ENCODE assay signal across 7 mouse cellular contexts in the genomic region with DNA sequence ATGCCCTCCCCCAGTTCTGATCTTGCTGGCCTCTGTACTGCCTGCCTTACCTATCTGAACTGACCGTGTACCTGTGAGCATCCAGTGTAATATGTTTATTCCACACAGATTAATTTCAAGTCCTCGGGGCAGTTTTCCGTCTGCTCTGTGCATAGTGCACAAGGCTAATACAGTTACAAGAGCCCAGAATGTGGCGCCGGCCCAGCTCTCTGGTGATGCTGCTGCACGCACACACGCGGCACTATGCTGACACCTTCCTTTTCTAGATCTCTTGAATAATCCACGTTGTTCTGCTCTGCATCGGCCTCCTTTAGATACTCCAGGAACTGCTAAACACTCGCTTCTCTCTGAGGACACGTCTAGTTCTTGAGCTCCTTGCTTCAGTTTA. TPM values are rescaled to one million over a fixed set of nuclear protein-coding genes. Genes with fewer than 3 reads are reported as not detected.
DNase-seq lines count a peak whose midpoint lies in the region; ATAC-seq and TF ChIP-seq lines count a peak whose summit lies in the region.

No protein-coding gene starts in this region.

- H3K36me3 ChIP-seq in liver, embryonic 11.5 days (ENCODE audit: control insufficient read depth, insufficient read depth, low read length): no peaks in the 10 kb centered on the region
- H3K36me3 ChIP-seq in hindbrain, embryonic 16.5 days (ENCODE audit: control insufficient read depth, insufficient read depth, low read length): no peaks in the 10 kb centered on the region
- H3K36me3 ChIP-seq in midbrain, embryonic 16.5 days (ENCODE audit: control insufficient read depth, insufficient read depth, low read length): no peaks in the 10 kb centered on the region

- no peak for DNase-seq in liver, embryonic 11.5 days (ENCODE audit: low spot score)
- no peak for DNase-seq in liver
- no peak for DNase-seq in gastrocnemius, adult 2 months
- no peak for DNase-seq in right cerebral cortex, adult 18-20 months

- no peak for ATAC-seq in liver, embryonic 11.5 days (replicated peaks; ENCODE audit: low FRiP score)
- ATAC-seq in erythroblast, adult 5-6 weeks (replicated peaks; ENCODE audit: low FRiP score, poor library complexity, severe bottlenecking): peak; percentile 33
- peak; percentile 58 for ATAC-seq in hindbrain, embryonic 16.5 days
- ATAC-seq in midbrain, embryonic 16.5 days: peak; percentile 55; the same call in 1 of the 2 replicates

- H3K9ac ChIP-seq in liver, embryonic 11.5 days (ENCODE audit: low read depth, low read length): no peak overlapping the region
- H3K9ac ChIP-seq in hindbrain, embryonic 16.5 days (ENCODE audit: low read depth, low read length): peak overlapping the region; percentile 36
- H3K9ac ChIP-seq in midbrain, embryonic 16.5 days (ENCODE audit: low read depth, low read length): no peak overlapping the region

- peak overlapping the region; percentile 80 for H3K4me2 ChIP-seq in liver, embryonic 11.5 days
- H3K4me2 ChIP-seq in hindbrain, embryonic 16.5 days (ENCODE audit: low read length): peak overlapping the region; percentile 68
- peak overlapping the region; percentile 53 for H3K4me2 ChIP-seq in midbrain, embryonic 16.5 days (ENCODE audit: low read length)

- peak overlapping the region; percentile 41; the same call in 1 of the 2 replicates for H3K4me3 ChIP-seq in liver, embryonic 11.5 days (ENCODE audit: low read depth, low read length)
- peak overlapping the region; percentile 36 for H3K4me3 ChIP-seq in hindbrain, embryonic 16.5 days (ENCODE audit: low read length)
- peak overlapping the region; percentile 17; the same call in 1 of the 2 replicates for H3K4me3 ChIP-seq in midbrain, embryonic 16.5 days (ENCODE audit: low read depth, low read length)
- H3K4me3 ChIP-seq in gastrocnemius, adult 2 months: no peak overlapping the region

- no peaks in the 10 kb centered on the region for H3K27me3 ChIP-seq in liver, embryonic 11.5 days (replicated peaks; ENCODE audit: control insufficient read depth, insufficient read depth, low read length)
- no peaks in the 10 kb centered on the region; the same call in none of the 2 replicates for H3K27me3 ChIP-seq in hindbrain, embryonic 16.5 days (replicated peaks; ENCODE audit: control insufficient read depth, insufficient read depth, low read length)
- peaks cover 4% of the 10 kb centered on the region for H3K27me3 ChIP-seq in midbrain, embryonic 16.5 days (ENCODE audit: control insufficient read depth, insufficient read depth, low read depth, low read length)

- TF ChIP-seq CTCF in gastrocnemius, adult 2 months (IDR thresholded peaks at IDR 0.05): no peak

- intact Hi-C loops in gastrocnemius, adult 2 months (cut with DNase I): loop anchor here (2.0 kb wide), 1 partner anchor 73 kb away; no protein-coding TSS in a partner anchor

- H3K9me3 ChIP-seq in liver, embryonic 11.5 days (ENCODE audit: control insufficient read depth, low read length): no peaks in the 10 kb centered on the region
- no peaks in the 10 kb centered on the region; the same call in 1 of the 2 replicates for H3K9me3 ChIP-seq in hindbrain, embryonic 16.5 days (ENCODE audit: control insufficient read depth, low read length)
- H3K9me3 ChIP-seq in midbrain, embryonic 16.5 days (replicated peaks; ENCODE audit: control insufficient read depth, low read length, poor library complexity, severe bottlenecking): no peaks in the 10 kb centered on the region; the same call in 1 of the 2 replicates

- H3K27ac ChIP-seq in liver, embryonic 11.5 days (ENCODE audit: low read depth, low read length): no peak overlapping the region
- H3K27ac ChIP-seq in hindbrain, embryonic 16.5 days (ENCODE audit: low read depth, low read length): no peak overlapping the region
- H3K27ac ChIP-seq in midbrain, embryonic 16.5 days (ENCODE audit: low read length): no peak overlapping the region
- no peak overlapping the region for H3K27ac ChIP-seq in gastrocnemius, adult 2 months

- 41% methylated on average over 12 of the region's 12 CpGs for WGBS in liver, embryonic 11.5 days
- WGBS in hindbrain, embryonic 16.5 days: 41% methylated on average over 12 of the region's 12 CpGs
- WGBS in midbrain, embryonic 16.5 days: 51% methylated on average over 12 of the region's 12 CpGs

- H3K4me1 ChIP-seq in liver, embryonic 11.5 days (replicated peaks; ENCODE audit: control insufficient read depth, insufficient read depth, low read length): peaks cover 11% of the 10 kb centered on the region; the same call in 1 of the 2 replicates
- peaks cover 4% of the 10 kb centered on the region for H3K4me1 ChIP-seq in hindbrain, embryonic 16.5 days (ENCODE audit: control insufficient read depth, insufficient read depth, low read depth, low read length)
- peaks cover 10% of the 10 kb centered on the region for H3K4me1 ChIP-seq in midbrain, embryonic 16.5 days (ENCODE audit: control insufficient read depth, insufficient read depth, low read length)

RNA-seq across cellular contexts. Expression of gene Cpsf6, which starts 55.9 kb away (rescaled TPM):
- polyA plus RNA-seq in liver, embryonic 11.5 days (2014; fragmentation: Nextera tagmentation; extraction: Ambion mirVana): 135 and 155 TPM in 2 replicates
- total RNA-seq in erythroblast, adult 5-6 weeks (2015; ENCODE audit: low replicate concordance): 37.6 and 47.7 TPM in 2 replicates
- 36.5 and 47.0 TPM in 2 replicates for total RNA-seq in erythroblast, adult 5-6 weeks (2017; ENCODE audit: low replicate concordance)
- polyA plus RNA-seq in hindbrain, embryonic 16.5 days (2015; fragmentation: Nextera tagmentation; extraction: Ambion mirVana): 111 and 128 TPM in 2 replicates
- polyA plus RNA-seq in midbrain, embryonic 16.5 days (2015; fragmentation: Nextera tagmentation; extraction: Ambion mirVana): 140 and 171 TPM in 2 replicates
- 10 to 100 TPM; 21.8 to 26.0 TPM for total RNA-seq in gastrocnemius, adult 2 months (2021)
